Mouse (Mus musculus) lung, embryonic 14.5 days (tissue): ENCODE results near the gene Gm49355. TPM values are rescaled to one million over a fixed set of nuclear protein-coding genes. Genes with fewer than 3 reads are reported as not detected.
A peak's percentile ranks its signal among the peaks of the same experiment; 100 is the strongest.

Experiments used
- ATAC-seq: fragments of 200-750 bp; cut with Nextera tagmentation; 2 replicates; pipeline ENCODE4 v1.8.0; 2017; ENCODE audit warnings: mild to moderate bottlenecking, moderate TSS enrichment, moderate library complexity; ENCODE audit not compliant: insufficient read depth
- DNase-seq: peaks from one replicate; pipeline ENCODE4 v3.0.0-alpha.2; 2015
- H3K27ac ChIP-seq: fragments of 300-500 bp; sonication (generic); 2 replicates; pipeline ENCODE4 v1.5.1; 2014; ENCODE audit warnings: low read depth, mild to moderate bottlenecking, moderate library complexity
- H3K27me3 ChIP-seq: fragments of 300-500 bp; sonication (generic); 2 replicates; pipeline ENCODE4 v1.6.1; 2014; ENCODE audit warnings: low read length, control low read depth; ENCODE audit not compliant: insufficient read depth
- H3K36me3 ChIP-seq: fragments of 300-500 bp; sonication (generic); 2 replicates; pipeline ENCODE4 v1.6.1; 2014; ENCODE audit warnings: control low read depth; ENCODE audit not compliant: insufficient read depth
- H3K4me1 ChIP-seq: fragments of 300-500 bp; sonication (generic); 2 replicates; pipeline ENCODE4 v1.6.1; 2014; ENCODE audit warnings: antibody characterized with exemption, control low read depth; ENCODE audit not compliant: insufficient read depth
- H3K4me2 ChIP-seq: fragments of 300-500 bp; sonication (generic); 2 replicates; pipeline ENCODE4 v1.6.1; 2014; ENCODE audit warnings: mild to moderate bottlenecking
- H3K4me3 ChIP-seq: fragments of 300-500 bp; sonication (generic); 2 replicates; pipeline ENCODE4 v1.5.1; 2014; ENCODE audit warnings: low read depth, low read length
- H3K9ac ChIP-seq: fragments of 300-500 bp; sonication (generic); 2 replicates; pipeline ENCODE4 v1.6.1; 2014
- H3K9me3 ChIP-seq: fragments of 300-500 bp; sonication (generic); 2 replicates; pipeline ENCODE4 v1.6.1; 2016; ENCODE audit warnings: low read depth, low read length, control low read depth
- CTCF ChIP-seq: IDR thresholded peaks from 2 replicates; pipeline ENCODE4 v1.5.1; 2016; ENCODE audit warnings: antibody characterized with exemption, low read depth
- WGBS: fragments of 180-500 bp; shearing (Covaris S2); extraction: QIAGEN DNeasy Blood & Tissue Kit; methylation state at CpG from one replicate; pipeline ENCODE4 v1.1.7; 2014; 5-methylcytosine and 5-hydroxymethylcytosine counted together
- polyA plus RNA-seq: library from polyadenylated mRNA; unstranded; fragments of >200 nt; fragmentation: Nextera tagmentation; extraction: Ambion mirVana; gene quantifications from 2 replicates; pipeline ENCODE4 v1.2.1, GENCODE M21; 2014

The Gm49355 gene
- polyA plus RNA-seq, 1 experiment from 2014 or later, result 0.14 TPM

GRCm38 (mm10) chr14:12299654-12300053 is 15.9 kb downstream of the Gm49355 start:
- Histone ChIP-seq H3K4me3 (no peak overlapping the region), H3K4me1 (no peaks in the 10 kb centered on the region), H3K9me3 (no peaks in the 10 kb centered on the region), H3K27me3 (no peaks in the 10 kb centered on the region), H3K36me3 (peaks cover 13% of the 10 kb centered on the region; the same call in 1 of the 2 replicates), H3K9ac (no peak overlapping the region), H3K4me2 (no peak overlapping the region), H3K27ac (no peak overlapping the region)
- TF ChIP-seq CTCF, result no peak
- DNase-seq (no peak), ATAC-seq (no peak)
- WGBS, result 77% methylated on average over 6 of the region's 6 CpGs

- H3K9me3 ChIP-seq, result no peaks in the 10 kb centered on the region
- WGBS, result 74% methylated on average over 4 of the region's 4 CpGs
These were observed 16.5 kb downstream of the Gm49355 start for GRCm38 (mm10) chr14:12300275-12300674.

GRCm38 (mm10) chr14:12300677-12301076 is 16.9 kb downstream of the Gm49355 start:
- Histone ChIP-seq H3K4me3 (no peak overlapping the region), H3K4me1 (no peaks in the 10 kb centered on the region), H3K9ac (no peak overlapping the region), H3K27me3 (no peaks in the 10 kb centered on the region), H3K9me3 (no peaks in the 10 kb centered on the region), H3K4me2 (no peak overlapping the region), H3K27ac (no peak overlapping the region), H3K36me3 (peaks cover 13% of the 10 kb centered on the region; the same call in 1 of the 2 replicates)
- ATAC-seq (no peak), DNase-seq (peak; percentile 60)
- peak; percentile 49 for TF ChIP-seq CTCF
- WGBS, result 65% methylated on average over 3 of the region's 3 CpGs

More at GRCm38 (mm10) chr14:12300275-12300674, 16.5 kb downstream of the Gm49355 start:
- Histone ChIP-seq H3K9ac (no peak overlapping the region), H3K27ac (no peak overlapping the region), H3K4me1 (no peaks in the 10 kb centered on the region), H3K4me2 (no peak overlapping the region), H3K27me3 (no peaks in the 10 kb centered on the region), H3K4me3 (no peak overlapping the region), H3K36me3 (peaks cover 13% of the 10 kb centered on the region; the same call in 1 of the 2 replicates)
- ATAC-seq (no peak), DNase-seq (no peak)
- TF ChIP-seq CTCF, result no peak

GRCm38 (mm10) chr14:12303106-12303505 is 19.3 kb downstream of the Gm49355 start:
- Histone ChIP-seq H3K36me3 (peaks cover 8% of the 10 kb centered on the region; the same call in 1 of the 2 replicates), H3K4me2 (no peak overlapping the region), H3K27me3 (no peaks in the 10 kb centered on the region), H3K27ac (no peak overlapping the region), H3K4me1 (no peaks in the 10 kb centered on the region), H3K4me3 (no peak overlapping the region), H3K9ac (no peak overlapping the region), H3K9me3 (no peaks in the 10 kb centered on the region)
- 58% methylated on average over 2 of the region's 2 CpGs for WGBS
- ATAC-seq (no peak), DNase-seq (no peak)
- no peak for TF ChIP-seq CTCF

- no peak for ATAC-seq
- no peak for DNase-seq
- Histone ChIP-seq H3K9ac (no peak overlapping the region), H3K4me1 (no peaks in the 10 kb centered on the region), H3K9me3 (no peaks in the 10 kb centered on the region), H3K4me3 (no peak overlapping the region), H3K27me3 (peaks cover 45% of the 10 kb centered on the region), H3K36me3 (no peaks in the 10 kb centered on the region), H3K4me2 (no peak overlapping the region), H3K27ac (no peak overlapping the region)
- 71% methylated on average over 7 of the region's 7 CpGs for WGBS
- peak; percentile 27; the same call in 1 of the 2 replicates for TF ChIP-seq CTCF
These were observed 49.8 kb downstream of the Gm49355 start for GRCm38 (mm10) chr14:12333622-12334021.

GRCm38 (mm10) chr14:12334925-12335324 is 51.1 kb downstream of the Gm49355 start:
- DNase-seq (no peak), ATAC-seq (no peak)
- Histone ChIP-seq H3K4me3 (no peak overlapping the region), H3K4me2 (no peak overlapping the region), H3K9ac (no peak overlapping the region), H3K9me3 (no peaks in the 10 kb centered on the region), H3K27ac (no peak overlapping the region), H3K36me3 (no peaks in the 10 kb centered on the region), H3K4me1 (no peaks in the 10 kb centered on the region), H3K27me3 (peaks cover 57% of the 10 kb centered on the region)
- 30% methylated on average over 7 of the region's 7 CpGs for WGBS
- TF ChIP-seq CTCF, result no peak

GRCm38 (mm10) chr14:12337421-12337997 is 53.7 kb downstream of the Gm49355 start:
- Histone ChIP-seq H3K4me3 (no peak overlapping the region), H3K4me2 (no peak overlapping the region), H3K36me3 (no peaks in the 10 kb centered on the region), H3K4me1 (no peaks in the 10 kb centered on the region), H3K27ac (no peak overlapping the region), H3K27me3 (peaks cover 83% of the 10 kb centered on the region), H3K9me3 (no peaks in the 10 kb centered on the region), H3K9ac (no peak overlapping the region)
- no peak for TF ChIP-seq CTCF
- DNase-seq (no peak), ATAC-seq (no peak)
- 8% methylated on average over 8 of the region's 8 CpGs for WGBS
